Mouse (Mus musculus) lung, adult 18-20 months (tissue): ENCODE results near the gene Stum.
"Not testable (repeated sequence)": the region's sequence is repeated elsewhere in the genome, so short reads cannot be mapped to it uniquely, and the experiment has no call there.

ENCODE experiments used
- DNase-seq, 2 experiments: peaks; one replicate each; pipeline ENCODE4 v3.0.0; 2022; ENCODE audit warnings: mixed read lengths in 2 of 2

Stum gene

GRCm38 (mm10) chr1:180483399-180484291 is at the start of gene Stum:
TSS of gene Stum (minus strand) at chr1:180483504.
- DNase-seq: peak; percentile 72 to 81

GRCm38 (mm10) chr1:180532671-180533070 is 49.4 kb upstream of the Stum start:
- no peak for DNase-seq

- DNase-seq: no peak
These were observed 47.4 kb upstream of the Stum start for GRCm38 (mm10) chr1:180530457-180531263.

- DNase-seq: no peak
These were observed 46.5 kb upstream of the Stum start for GRCm38 (mm10) chr1:180529847-180530246.

GRCm38 (mm10) chr1:180525301-180525700 is 42.0 kb upstream of the Stum start:
- no peak for DNase-seq

GRCm38 (mm10) chr1:180523320-180523719 is 40.0 kb upstream of the Stum start:
- DNase-seq: no peak

GRCm38 (mm10) chr1:180520190-180520589 is 36.9 kb upstream of the Stum start:
- no peak for DNase-seq

- DNase-seq: no peak
These were observed 36.2 kb upstream of the Stum start for GRCm38 (mm10) chr1:180519520-180519919.

GRCm38 (mm10) chr1:180518899-180519298 is 35.6 kb upstream of the Stum start:
- not testable (repeated sequence) for DNase-seq

- peak; percentile 24 to 61 for DNase-seq
These were observed 35.1 kb upstream of the Stum start for GRCm38 (mm10) chr1:180518412-180518811.

GRCm38 (mm10) chr1:180517390-180518054 is 34.2 kb upstream of the Stum start:
- DNase-seq: peak in 1 of 2 experiments; percentile 18

- DNase-seq: no peak
These were observed 30.8 kb upstream of the Stum start for GRCm38 (mm10) chr1:180514077-180514476.

GRCm38 (mm10) chr1:180510879-180511278 is 27.6 kb upstream of the Stum start:
- no peak for DNase-seq

GRCm38 (mm10) chr1:180510442-180510841 is 27.1 kb upstream of the Stum start:
- peak; percentile 20 to 27 for DNase-seq

GRCm38 (mm10) chr1:180508662-180509061 is 25.4 kb upstream of the Stum start:
- no peak for DNase-seq

- no peak for DNase-seq
These were observed 24.0 kb upstream of the Stum start for GRCm38 (mm10) chr1:180507291-180507791.

GRCm38 (mm10) chr1:180506341-180506740 is 23.0 kb upstream of the Stum start:
- no peak for DNase-seq

- no peak for DNase-seq
These were observed 21.6 kb upstream of the Stum start for GRCm38 (mm10) chr1:180504899-180505298.

GRCm38 (mm10) chr1:180503484-180503883 is 20.2 kb upstream of the Stum start:
- DNase-seq: no peak

- DNase-seq: no peak
These were observed 19.3 kb upstream of the Stum start for GRCm38 (mm10) chr1:180502566-180502965.

- no peak for DNase-seq
These were observed 17.3 kb upstream of the Stum start for GRCm38 (mm10) chr1:180500641-180501040.

- DNase-seq: no peak
These were observed 16.9 kb upstream of the Stum start for GRCm38 (mm10) chr1:180500218-180500617.

GRCm38 (mm10) chr1:180499766-180500165 is 16.5 kb upstream of the Stum start:
- DNase-seq: no peak
